Mouse (Mus musculus) megakaryocyte, embryonic 14.5 days (primary cell): ENCODE results near the gene Vpreb1.

Experiments used
- FLI1 ChIP-seq: IDR thresholded peaks from 2 replicates; pipeline ENCODE4 v1.6.1; 2012; ENCODE audit warnings: low read length, inconsistent platforms, mixed read lengths
- GATA1 ChIP-seq: IDR thresholded peaks from 3 replicates; pipeline ENCODE4 v1.6.1; 2012; ENCODE audit warnings: mixed read lengths, low read length, inconsistent platforms, borderline replicate concordance

- TF ChIP-seq FLI1 (no peak), GATA1 (no peak)
Measured at GRCm38 (mm10) chr16:16849196-16849595, 21.4 kb downstream of the Vpreb1 start.
